Mouse (Mus musculus) adrenal gland, postnatal 14 days (tissue): Measurements from ENCODE around the gene St8sia6. TPM values are rescaled to one million over a fixed set of nuclear protein-coding genes. Genes with fewer than 3 reads are reported as not detected.
"Not testable (repeated sequence)": the region's sequence is repeated elsewhere in the genome, so short reads cannot be mapped to it uniquely, and the experiment has no call there.

Source experiments
- DNase-seq: peaks from one replicate; pipeline ENCODE4 v3.0.0; 2021; ENCODE audit warnings: mixed read lengths
- long read RNA-seq, 2 experiments: library from polyadenylated mRNA; stranded (forward); transcript quantifications; one replicate each; pipeline ENCODE4 v2.0.0; 2021
- total RNA-seq: library from RNA; stranded (reverse); gene quantifications from 2 replicates; pipeline ENCODE4 v1.2.3, GENCODE M21; 2021

St8sia6 gene
- total RNA-seq, result 0.78 and 2.5 TPM in 2 replicates
- long read RNA-seq, experiment 1, result 0 reads
- long read RNA-seq, experiment 2, result 0 reads

- DNase-seq, result no peak
Observed at GRCm38 (mm10) chr2:13793969-13794363, at the start of gene St8sia6. Gene St8sia6 (minus strand): TSS chr2:13794064.

GRCm38 (mm10) chr2:13836310-13836709 is 42.4 kb upstream of the St8sia6 start:
- DNase-seq, result no peak

GRCm38 (mm10) chr2:13834989-13835388 is 41.1 kb upstream of the St8sia6 start:
- no peak for DNase-seq

DNA sequence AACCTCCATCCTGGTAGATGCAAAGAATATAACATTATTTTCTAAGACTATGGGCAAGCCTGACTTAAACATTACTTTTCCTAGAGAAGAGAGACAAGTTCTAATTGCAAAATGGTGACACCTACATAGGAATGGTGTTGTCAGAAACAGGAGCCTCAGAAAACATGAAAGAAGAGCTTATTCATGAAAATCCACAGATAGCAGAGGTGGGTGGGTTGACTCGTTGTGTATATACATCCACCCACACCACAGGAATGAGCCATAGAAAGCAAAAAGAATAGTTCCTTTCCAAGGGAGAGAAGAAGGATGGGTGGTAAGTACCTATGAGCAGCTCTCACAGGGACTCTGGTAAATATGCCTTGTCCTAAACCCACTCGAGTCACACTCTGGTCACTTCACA is 22.8 kb upstream of the St8sia6 start:
- DNase-seq, result no peak

GRCm38 (mm10) chr2:13808593-13808992 is 14.7 kb upstream of the St8sia6 start:
- DNase-seq, result no peak

- no peak for DNase-seq
Observed at GRCm38 (mm10) chr2:13808008-13808407, 14.1 kb upstream of the St8sia6 start.

GRCm38 (mm10) chr2:13806120-13806519 is 12.3 kb upstream of the St8sia6 start:
- no peak for DNase-seq

GRCm38 (mm10) chr2:13800639-13801038 is 6.8 kb upstream of the St8sia6 start:
- DNase-seq, result no peak

DNA sequence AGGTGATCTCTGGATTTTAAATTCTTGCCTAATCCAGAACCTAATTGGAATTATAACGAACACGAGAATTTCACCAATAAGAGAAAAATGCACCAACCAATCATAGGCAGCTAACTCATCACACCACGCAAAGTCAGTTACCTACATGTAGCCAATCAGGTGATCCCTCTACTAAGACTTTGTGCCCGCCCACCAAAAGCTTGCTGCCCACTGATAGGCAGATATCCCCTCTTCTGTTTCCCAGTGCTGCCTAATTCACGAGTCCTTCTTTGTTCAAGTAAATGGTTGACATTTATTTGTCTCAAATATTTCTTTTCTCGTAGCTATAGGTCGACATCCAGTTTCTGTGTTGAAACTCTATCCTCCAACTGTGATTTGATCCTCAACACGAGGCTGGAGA is 582 bp upstream of the St8sia6 start:
- DNase-seq, result no peak

DNA sequence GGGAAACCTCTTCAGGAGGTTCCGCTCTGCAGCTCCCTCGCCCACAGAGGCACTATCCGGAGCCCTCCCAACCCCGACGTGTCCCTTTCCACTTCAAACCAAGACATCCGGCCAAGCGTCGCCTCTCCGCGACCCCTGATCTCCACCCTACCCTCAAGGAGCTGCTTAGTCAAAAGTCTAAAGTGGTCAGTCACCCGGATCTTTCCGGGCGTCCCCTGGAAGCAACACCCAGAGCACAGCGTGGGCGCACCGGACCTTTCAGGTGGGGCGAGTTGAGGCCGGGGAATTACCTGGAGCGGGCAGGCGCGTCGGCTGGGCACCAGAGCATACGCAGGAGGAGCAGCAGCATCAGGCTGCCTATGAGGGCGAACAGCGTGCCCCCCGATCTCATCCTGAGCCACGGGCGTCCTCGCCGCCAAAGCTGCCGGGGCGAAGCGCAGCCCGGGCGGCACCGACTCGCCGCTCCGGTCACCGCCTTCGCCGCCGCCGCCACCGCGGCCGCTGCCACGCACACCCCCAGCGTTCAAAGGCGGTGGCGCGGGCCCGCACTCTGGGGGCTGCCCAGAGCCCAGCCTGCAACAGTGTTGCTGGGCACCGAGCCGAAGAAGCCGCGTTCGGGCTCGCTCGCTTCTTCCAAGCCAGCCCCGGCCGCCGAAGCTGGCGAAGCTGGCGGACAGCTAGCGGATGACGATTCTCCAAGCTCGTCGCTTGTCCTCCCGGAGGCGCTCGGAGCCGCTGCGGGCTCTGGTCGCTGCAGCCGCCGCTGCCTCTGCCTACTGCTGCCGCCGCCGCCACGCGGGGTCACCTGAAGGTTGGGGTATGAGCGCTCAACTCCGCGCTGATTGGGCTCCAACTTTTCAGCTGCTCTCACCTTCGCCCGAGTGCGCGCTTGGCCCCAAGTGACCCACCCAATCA is 553 bp downstream of the St8sia6 start:
- peak; percentile 53 for DNase-seq

GRCm38 (mm10) chr2:13792256-13793005 is 1.4 kb downstream of the St8sia6 start:
- DNase-seq, result no peak

DNA sequence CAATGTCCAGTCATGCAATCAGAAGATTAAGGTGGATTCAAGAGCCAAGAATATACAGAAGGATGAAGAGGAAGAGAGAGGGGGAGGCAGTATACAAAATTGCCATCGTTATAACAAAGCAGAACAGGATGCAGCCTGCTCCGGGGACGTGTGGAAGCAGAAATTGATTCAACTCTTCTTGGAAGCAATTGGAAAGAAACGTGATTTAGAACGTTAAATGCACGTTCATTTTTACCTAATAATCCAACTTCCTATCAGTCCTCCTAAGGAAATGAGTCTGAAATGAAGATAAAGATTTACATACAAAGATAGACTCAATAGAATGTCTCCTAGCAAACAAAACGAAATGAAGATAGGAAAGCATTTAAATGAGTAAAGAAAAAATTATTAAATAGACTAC is 2.3 kb downstream of the St8sia6 start:
- DNase-seq, result no peak

DNA sequence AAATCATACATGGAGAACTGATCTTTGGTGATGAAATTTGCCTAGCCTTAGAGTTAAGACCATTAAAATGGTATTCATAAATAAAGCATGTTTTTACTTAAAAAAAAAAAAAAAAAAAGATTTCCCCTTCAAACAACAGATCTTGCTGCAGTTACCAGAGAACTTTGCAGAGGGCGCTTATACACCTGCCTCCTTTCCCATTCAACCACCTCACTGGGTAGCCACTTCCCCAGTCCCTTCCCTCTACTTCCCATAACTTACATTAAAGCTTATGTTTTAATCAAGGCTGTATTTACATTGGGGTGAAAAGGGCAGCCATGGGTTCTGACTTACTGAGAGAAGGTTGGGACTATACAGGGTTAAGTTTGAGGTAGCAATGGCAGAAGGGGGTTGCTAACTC is 4.5 kb downstream of the St8sia6 start:
- DNase-seq, result no peak

DNA sequence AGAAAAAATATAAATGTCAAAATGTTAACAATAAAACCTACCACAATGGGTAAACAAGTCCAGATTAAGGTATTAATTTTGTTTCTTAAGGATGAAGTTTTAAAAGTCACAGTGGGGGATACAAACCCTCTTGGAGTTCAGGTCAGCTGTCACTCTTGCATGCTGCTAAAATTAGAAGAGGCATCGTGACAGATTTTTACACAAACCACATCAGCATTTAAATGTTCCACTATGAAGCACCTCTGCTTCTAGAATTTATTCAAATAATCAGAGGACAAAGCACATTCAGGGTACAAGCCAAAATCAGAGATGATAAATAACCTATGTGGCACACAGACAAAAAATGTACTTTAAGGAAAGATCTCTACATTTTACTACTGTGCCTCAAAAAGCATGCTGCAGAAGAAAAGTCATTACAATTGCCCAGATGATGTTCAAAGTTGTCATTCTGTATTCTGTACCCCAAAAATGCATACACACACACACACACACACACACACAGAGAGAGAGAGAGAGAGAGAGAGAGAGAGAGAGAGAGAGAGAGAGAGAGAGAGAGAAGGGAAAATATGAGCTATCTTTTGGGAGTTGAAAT is 7.2 kb downstream of the St8sia6 start:
- DNase-seq, result no peak

DNA sequence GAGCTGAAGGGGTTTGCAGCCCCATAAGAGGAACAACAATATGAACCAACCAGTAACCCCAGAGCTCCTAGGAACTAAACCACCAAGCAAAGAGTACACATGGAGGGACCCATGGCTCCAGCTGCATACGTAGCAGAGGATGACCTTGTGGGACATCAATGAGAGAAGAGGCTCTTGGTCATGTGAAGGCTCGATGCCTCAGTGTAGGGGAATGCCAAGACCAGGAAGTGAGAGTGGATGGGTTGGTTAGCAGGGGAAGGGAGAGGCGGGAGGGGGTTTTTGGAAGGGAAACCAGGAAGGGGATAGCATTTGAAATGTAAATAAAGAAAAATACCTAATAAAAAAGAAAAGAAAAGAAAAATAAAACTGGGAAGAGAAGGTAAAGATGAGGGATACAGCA is 7.9 kb downstream of the St8sia6 start:
- DNase-seq, result not testable (repeated sequence)

DNA sequence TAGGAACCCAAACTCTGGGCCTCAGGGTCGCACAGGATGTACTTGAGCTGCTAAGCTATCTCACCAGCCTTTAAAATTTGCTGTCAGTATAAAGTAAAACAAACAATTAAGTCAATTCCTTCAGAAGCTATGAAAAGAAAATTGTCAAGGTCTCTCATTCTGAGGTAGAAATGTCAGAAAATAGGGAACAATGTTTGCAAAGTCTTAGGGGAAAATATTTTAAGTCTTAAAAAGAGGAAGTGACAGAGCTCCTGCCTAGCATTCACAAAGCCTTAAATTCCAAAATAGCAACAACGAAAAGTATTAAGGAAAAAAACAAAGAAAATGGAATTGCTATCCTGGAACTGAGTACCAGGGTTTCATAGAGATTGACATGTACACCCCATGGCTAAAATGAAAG is 8.6 kb downstream of the St8sia6 start:
- DNase-seq, result no peak

GRCm38 (mm10) chr2:13784448-13784847 is 9.4 kb downstream of the St8sia6 start:
- DNase-seq, result no peak

DNA sequence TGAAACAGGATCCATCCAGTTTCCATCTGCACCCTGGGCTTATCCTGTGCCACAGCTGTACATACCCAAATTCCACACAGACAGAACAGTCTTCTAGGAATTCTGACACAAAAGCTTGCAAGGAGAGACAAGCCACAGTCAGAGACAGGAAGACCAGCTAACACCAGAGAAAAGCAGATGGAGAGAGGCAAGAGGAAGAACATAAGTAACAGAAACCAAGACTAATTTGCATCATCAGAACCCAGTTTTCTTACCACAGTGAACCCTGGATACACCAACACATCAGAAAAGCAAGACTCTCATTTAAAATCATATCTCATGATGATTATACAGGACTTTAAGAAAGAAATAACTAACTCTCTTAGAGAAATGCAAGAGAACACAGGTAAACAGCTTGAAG is 16.8 kb downstream of the St8sia6 start:
- DNase-seq, result no peak

DNA sequence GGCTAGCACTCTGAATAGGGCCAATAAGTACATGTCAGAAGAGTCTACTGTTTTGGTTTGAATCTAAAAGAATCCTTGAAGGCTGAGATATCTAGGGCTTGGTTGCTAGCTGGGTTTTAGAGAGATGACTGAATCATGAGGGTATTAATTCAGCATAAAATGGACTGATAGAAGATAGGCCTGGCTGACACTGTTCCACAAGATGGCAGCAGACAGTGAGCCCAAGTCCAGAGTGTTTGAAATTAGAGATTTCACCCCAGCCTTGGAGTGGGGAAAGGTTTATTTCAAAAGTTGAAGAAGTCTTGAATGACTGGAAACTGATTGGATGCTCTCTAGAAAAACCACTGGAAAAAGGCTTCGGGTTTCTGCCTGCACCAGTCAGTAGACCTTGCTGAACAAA is 17.4 kb downstream of the St8sia6 start:
- DNase-seq, result no peak

DNA sequence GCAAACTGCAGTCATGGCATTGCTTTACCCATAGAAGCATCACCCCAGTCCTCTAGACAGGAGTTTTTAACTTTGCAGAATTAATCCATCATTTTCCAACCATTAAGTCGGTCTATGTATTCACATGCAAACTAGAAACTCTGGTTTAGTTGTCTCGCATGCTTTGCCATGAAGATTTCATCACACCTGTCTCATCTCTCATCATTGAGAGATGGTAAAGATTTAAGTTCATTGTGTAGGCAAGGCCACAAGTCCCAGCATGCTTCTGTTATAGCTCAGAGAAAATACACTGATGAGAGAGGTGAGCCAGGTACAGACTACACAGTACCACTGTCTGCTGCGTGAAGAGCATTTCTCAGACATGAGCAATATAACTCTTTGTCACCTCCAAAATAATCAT is 18.8 kb downstream of the St8sia6 start:
- DNase-seq, result no peak

DNA sequence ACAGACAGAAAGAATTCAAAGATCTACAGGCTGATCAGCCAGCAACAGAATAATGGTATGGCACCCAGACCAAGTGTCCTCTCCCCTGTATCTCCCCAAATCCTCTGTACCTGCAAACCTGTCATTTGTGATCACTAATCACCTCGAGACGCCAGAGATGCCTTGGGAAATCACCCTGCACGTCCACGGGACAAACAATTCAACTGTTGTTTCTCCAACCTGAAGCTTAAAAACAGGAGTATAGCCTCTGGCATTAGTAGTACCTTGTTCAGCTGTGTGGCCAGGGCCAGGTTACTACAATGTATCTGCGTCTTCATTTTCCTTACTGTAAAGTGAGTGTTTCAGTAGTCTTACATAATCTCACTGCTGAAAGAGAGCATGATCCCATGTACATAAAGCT is 25.3 kb downstream of the St8sia6 start:
- DNase-seq, result no peak

DNA sequence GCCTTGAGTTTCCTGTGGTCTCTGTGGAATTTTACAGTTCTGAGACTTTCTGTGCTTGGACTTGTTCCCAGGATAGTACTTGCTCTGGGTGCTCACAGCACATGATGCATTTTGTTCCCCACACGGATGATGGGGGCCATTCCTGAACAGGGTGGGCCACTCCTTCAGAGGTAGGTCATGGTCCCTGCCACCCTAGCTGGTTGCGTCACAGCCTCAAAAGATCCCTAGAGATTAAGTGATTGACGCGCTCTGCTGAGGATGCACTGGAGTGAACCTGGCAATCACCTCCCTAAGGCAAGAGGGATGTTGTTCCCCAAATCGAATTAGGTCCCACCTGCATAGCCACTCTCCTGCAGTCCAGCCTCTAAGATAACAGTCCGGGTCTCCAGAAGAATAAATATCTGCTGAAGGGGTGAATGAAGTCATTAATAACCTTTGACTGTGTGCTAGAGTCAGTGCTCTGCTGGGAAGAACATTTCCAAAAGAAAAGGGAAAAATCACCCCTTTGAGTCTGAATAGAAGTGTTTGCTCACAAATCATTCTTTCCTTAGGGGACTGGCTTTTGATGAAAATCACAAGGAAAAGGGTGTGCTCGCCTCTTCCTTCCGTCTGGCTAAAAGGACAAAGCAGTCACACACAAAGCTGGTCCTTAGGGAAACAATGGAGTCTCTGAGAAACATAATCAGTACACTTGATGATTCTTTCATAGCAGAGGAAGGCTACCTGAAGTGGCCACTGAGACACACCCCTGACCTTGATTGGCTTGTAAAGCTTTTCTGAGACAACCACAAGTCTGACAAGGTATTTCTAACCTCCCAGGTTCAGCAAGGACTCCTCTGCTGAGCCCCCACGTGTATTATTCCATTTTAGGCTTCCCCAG is 26.1 kb downstream of the St8sia6 start:
- no peak for DNase-seq
